Mouse (Mus musculus) forelimb bud, embryonic 11.5 days (tissue): ENCODE results near the gene Gm3448.

ENCODE experiments used
- DNase-seq: peaks from one replicate; pipeline ENCODE4 v3.0.0-alpha.2; 2012; ENCODE audit warnings: low read depth, low spot score

Gene Gm3448

GRCm38 (mm10) chr17:14959979-14960378, 81.4 kb downstream of the Gm3448 start:
- DNase-seq: no peak

- no peak for DNase-seq
These were observed 82.5 kb downstream of the Gm3448 start for GRCm38 (mm10) chr17:14958686-14959327.

GRCm38 (mm10) chr17:14953452-14953851, 87.9 kb downstream of the Gm3448 start:
- DNase-seq: no peak

- no peak for DNase-seq
These were observed 92.0 kb downstream of the Gm3448 start for GRCm38 (mm10) chr17:14949161-14949827.
